Mouse (Mus musculus): Measurements from ENCODE around the gene Inhbc. TPM values are rescaled to one million over a fixed set of nuclear protein-coding genes. Genes with fewer than 3 reads are reported as not detected.
A peak's percentile ranks its signal among the peaks of the same experiment; 100 is the strongest.

Inhbc gene
- polyA plus RNA-seq (2012; ENCODE audit: insufficient read depth, insufficient read length, missing spikeins) = not detected in 2 replicates

DNA sequence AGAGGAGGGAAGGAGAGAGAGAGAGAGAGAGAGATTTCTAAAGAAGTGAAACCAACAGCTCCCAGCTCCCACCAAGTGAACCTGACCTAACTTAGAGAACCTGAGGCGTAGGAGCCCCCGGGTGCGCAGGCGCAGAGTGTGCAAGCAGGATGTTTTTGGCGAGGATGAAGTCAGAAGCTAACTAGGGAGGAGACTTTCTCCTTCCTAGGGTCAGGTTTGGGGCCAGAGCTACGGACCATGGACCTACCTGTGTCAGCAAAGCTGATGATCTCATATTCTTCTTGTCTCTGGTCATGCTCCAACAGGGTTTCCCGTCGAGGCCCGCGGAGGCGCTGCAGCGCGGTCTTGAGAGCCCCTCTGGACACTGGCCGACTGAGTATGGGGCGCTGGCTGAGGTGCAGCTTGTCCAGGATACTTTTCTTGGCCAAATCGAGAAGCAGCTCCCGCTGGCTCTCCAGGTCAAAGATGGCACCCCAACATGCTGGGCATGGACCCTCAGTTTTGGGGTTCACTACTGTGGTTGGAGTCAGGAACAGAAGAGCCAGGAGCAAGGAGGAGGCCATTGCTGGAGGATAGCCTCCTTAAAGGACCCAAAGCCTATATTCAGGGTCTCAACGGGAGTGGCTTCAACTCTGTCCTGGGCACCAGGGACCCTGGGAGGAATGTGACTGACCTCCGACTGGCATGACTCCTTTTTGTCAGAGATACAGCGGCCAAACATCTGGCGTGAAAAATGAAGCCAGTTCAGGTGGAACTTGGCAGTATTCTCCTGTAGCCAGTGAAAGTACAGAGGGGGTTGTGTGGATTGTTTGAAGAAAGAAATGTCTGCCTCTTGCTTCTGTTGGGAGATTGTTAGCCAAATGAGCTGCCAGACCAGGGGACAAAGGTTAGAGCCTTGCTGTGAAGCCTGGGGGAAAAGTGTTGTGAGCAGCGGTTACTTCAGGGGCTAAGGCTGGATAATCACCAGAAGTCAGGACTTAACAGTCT is at the start of gene Inhbc:
TSS of gene Inhbc (minus strand) at position 598 of the 987 bp plus-strand sequence.
- no peak within 1 kb of the TSS for H3K4me3 ChIP-seq (ENCODE audit: insufficient read depth, low read depth, low read length)
- H3K27ac ChIP-seq (replicated peaks; ENCODE audit: low read depth, low read length) = no peak within 1 kb of the TSS

DNA sequence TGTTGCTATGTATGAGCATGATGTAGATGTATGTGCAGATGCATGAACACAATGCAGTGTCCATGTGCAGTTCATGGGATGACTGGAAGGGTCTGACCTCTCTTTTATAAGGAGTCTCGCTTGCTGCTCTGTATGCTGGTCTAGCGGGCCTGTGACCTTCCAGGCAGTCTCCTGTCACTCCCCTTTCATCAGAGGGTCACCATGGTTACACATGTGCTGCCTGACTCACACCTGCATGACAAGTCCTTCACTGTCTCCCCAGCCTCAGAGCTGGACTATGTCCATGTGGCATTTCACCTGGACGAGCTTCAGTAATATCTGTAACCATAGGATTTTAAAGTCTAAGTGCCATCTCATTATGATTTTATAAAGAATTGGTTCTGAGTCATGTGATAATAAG is 43.9 kb upstream of the Inhbc start:
- Histone ChIP-seq H3K27ac (replicated peaks; ENCODE audit: low read depth, low read length) (no peak overlapping the region), H3K4me1 (ENCODE audit: control insufficient read depth, insufficient read depth, insufficient read length, low read length) (no peaks in the 10 kb centered on the region; the same call in 1 of the 2 replicates), H3K4me3 (ENCODE audit: insufficient read depth, low read depth, low read length) (no peak overlapping the region)

More for the DNA sequence above, at the start of gene Inhbc:
- no peaks in the 10 kb centered on the region for H3K4me1 ChIP-seq (ENCODE audit: control insufficient read depth, insufficient read depth, insufficient read length, low read length)

DNA sequence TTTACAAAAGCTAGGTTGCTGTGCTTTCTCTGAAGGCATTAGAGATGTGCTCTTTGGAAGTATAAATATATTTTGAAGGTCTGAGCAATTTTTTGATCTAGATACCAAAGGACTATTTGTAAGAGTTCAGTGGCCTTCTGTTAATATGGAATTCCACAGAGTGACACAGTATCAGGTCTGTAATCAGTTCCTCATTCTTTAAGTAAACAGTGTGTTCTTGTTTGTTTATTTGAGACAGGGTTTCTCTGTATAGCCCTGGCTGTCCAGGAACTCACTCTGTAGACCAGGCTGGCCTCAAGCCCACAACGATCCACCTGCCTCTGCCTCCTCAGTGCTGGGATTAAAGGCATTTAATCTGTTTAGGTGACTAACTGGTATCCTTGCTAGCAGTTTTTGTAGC is 43.4 kb upstream of the Inhbc start:
- H3K4me1 ChIP-seq (ENCODE audit: control insufficient read depth, insufficient read depth, insufficient read length, low read length) = no peaks in the 10 kb centered on the region
- H3K4me3 ChIP-seq (ENCODE audit: insufficient read depth, low read depth, low read length) = no peak overlapping the region
- no peak overlapping the region for H3K27ac ChIP-seq (replicated peaks; ENCODE audit: low read depth, low read length)

DNA sequence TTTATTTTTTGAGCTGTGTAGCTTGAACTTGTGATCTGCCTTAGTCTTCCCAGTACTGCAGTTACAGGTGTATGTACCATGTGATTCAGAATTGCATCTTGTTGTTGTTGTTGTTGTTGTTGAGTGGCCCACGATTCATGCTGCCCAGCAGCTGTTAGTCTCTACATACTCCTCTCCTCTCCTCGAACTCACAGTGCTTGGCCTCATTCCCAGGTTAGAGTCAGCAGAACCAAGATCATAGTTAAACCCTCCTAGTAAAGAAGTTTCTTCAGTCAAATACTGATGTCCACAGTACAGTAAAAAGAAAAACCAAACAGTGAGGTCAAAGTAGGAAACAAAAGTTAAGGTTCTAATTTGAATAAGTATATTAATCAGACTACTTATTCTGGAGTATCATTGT is 42.5 kb upstream of the Inhbc start:
- Histone ChIP-seq H3K4me3 (ENCODE audit: insufficient read depth, low read depth, low read length) (no peak overlapping the region), H3K4me1 (ENCODE audit: control insufficient read depth, insufficient read depth, insufficient read length, low read length) (no peaks in the 10 kb centered on the region), H3K27ac (replicated peaks; ENCODE audit: low read depth, low read length) (no peak overlapping the region)

DNA sequence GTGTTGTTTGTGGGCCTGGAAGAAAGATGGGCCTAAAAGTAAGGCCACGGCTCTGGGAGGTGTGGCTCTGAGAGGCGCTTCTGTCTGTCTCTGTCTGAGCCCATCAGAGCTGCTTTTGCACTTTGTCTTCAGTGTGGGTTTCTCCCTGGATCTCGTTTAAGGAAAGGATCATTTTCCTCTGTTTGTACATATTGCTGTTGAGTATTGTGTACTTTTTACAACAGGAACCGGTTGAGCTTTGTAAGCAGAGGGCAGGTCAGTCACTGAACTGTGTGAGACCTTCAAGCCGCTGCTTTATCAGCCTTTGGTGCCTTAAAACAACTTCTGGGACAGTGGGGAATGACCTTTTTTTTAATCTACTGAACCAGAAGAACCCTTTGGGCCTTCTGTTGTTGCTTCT is 41.9 kb upstream of the Inhbc start:
- H3K4me3 ChIP-seq (ENCODE audit: insufficient read depth, low read depth, low read length) = no peak overlapping the region
- H3K27ac ChIP-seq (replicated peaks; ENCODE audit: low read depth, low read length) = no peak overlapping the region
- H3K4me1 ChIP-seq (ENCODE audit: control insufficient read depth, insufficient read depth, insufficient read length, low read length) = no peaks in the 10 kb centered on the region

DNA sequence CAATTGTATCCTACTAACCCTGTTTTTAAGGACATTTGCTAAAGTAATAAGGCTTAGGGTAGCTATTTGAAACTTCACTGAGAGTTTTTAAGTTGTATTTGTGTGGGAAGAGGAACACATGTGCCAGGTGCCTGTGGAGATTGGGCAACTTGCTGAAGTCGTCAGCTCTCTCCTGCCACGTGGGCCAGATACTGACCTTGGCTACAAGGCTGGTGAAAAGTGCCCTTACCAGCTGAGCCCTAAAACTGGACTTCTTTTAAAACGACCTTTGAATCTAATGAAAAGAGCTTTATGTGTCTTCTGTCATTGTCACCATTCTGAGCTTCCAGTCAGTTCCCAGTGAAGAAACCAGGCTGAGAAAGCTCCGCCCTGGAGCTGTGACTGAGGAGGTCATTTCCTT is 37.2 kb upstream of the Inhbc start:
- Histone ChIP-seq H3K4me3 (ENCODE audit: insufficient read depth, low read depth, low read length) (no peak overlapping the region), H3K27ac (replicated peaks; ENCODE audit: low read depth, low read length) (peak overlapping the region; percentile 18), H3K4me1 (ENCODE audit: control insufficient read depth, insufficient read depth, insufficient read length, low read length) (no peaks in the 10 kb centered on the region)

DNA sequence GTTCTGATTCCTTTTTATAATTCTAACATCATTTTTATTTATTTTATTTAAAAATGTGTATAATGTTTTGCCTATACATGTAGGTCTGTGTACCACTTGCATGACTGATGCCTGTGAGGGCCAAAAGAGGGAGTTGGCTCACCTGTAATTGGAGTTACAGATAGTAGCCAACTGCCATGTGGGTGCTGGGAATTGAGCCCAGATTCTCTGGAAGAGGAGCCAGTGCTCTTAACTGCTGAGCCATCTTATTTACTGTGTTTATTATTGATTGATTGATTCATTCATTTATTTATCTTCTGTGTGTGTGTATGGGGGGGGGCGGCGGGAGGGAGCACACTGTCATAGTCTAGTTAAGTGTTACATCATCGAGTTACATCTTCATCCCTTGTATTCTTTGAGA is 34.5 kb upstream of the Inhbc start:
- Histone ChIP-seq H3K27ac (replicated peaks; ENCODE audit: low read depth, low read length) (no peak overlapping the region), H3K4me3 (ENCODE audit: insufficient read depth, low read depth, low read length) (no peak overlapping the region), H3K4me1 (ENCODE audit: control insufficient read depth, insufficient read depth, insufficient read length, low read length) (no peaks in the 10 kb centered on the region)

DNA sequence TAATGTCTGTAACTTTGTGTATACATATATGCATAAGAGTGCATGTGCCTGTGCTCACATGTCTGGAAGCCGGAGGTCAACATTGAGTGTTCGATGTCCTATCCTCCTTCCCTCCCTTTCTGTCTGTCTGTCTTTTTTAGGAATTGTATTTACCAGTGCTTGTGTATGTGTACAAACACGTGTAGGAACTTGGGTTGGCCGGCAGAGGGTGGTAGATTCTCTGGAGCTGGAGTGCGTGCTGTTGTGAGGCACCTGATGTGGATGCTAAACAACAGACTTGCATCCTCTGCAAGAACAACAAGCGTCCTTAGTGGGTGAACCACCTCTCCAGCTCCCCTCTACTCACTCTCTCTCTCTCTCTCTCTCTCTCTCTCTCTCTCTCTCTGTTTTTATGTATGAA is 21.5 kb upstream of the Inhbc start:
- Histone ChIP-seq H3K4me3 (ENCODE audit: insufficient read depth, low read depth, low read length) (no peak overlapping the region), H3K4me1 (ENCODE audit: control insufficient read depth, insufficient read depth, insufficient read length, low read length) (no peaks in the 10 kb centered on the region), H3K27ac (replicated peaks; ENCODE audit: low read depth, low read length) (no peak overlapping the region)

DNA sequence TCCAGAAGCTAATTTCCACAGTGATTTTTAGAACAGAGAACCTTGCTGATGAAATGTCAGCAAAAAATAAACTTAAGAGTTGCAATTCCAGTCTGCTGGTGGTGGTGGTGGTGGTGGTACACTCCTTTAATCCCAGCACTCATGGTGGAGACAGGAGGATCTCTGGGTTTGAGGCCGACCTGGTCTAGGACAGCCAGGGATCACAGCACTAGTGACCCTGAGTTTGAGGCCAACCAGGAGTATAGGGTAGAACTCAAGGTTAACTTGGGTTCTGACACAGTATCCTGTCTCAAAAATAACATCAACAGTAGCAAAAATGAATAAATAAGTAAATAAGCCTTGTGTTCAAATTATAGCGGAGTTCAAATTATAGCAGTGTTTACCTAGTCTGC is 11.5 kb upstream of the Inhbc start:
- Histone ChIP-seq H3K4me1 (ENCODE audit: control insufficient read depth, insufficient read depth, insufficient read length, low read length) (peaks cover 5% of the 10 kb centered on the region), H3K4me3 (ENCODE audit: insufficient read depth, low read depth, low read length) (peak overlapping the region; percentile 84), H3K27ac (replicated peaks; ENCODE audit: low read depth, low read length) (0 out of 2 replicates have a peak overlapping the region, but pooled peaks have one; percentile 64)

DNA sequence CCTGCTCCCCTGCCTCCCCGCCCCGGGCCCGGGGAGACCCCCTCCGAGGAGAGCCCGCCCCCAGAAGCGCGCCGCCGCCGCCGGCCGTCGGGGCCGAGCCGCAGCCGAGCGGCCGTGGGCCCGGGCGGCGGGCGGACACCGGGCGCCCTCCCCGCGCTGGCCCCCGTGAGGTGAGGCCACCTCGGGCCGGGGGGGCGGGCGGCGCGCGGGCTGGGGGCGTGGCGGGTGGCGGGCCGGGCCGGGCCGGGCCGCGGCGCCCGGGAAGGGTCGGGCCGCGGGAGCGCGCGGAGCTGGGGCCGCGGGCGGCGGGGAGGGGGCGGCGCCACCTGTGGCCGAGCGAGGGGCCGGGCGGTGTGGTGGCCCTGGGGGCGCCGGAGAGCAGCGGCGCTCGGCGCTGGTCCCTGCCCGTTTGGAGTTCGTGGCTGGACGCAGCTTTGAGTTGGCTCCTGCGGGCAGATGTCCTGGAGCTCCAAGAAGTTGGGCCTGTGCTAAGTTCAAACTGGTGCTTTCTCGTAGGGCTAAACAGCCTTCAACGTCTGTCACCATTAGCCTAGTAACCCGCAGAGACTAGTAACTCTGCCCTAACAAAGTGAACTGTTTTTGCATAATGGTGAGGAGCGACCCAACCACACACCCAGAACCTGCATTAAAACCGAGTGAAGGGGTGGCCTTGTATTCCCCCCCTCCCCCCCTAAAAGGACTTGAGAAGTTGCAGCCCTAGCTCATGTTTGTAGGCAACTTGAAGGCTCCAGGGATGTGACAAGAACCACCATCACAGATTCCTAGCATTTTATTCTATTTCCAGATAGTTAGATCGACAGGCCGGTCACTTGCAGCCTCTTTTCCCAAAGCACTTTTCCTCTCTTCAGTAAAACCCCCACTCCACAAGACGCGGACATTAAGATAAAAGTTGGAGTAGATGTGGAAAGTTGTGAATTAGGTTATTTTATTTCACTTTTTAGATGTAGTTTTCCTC is 10.8 kb upstream of the Inhbc start:
- Histone ChIP-seq H3K27ac (replicated peaks; ENCODE audit: low read depth, low read length) (peak overlapping the region; percentile 64), H3K4me3 (ENCODE audit: insufficient read depth, low read depth, low read length) (peak overlapping the region; percentile 84), H3K4me1 (ENCODE audit: control insufficient read depth, insufficient read depth, insufficient read length, low read length) (peaks cover 5% of the 10 kb centered on the region)

DNA sequence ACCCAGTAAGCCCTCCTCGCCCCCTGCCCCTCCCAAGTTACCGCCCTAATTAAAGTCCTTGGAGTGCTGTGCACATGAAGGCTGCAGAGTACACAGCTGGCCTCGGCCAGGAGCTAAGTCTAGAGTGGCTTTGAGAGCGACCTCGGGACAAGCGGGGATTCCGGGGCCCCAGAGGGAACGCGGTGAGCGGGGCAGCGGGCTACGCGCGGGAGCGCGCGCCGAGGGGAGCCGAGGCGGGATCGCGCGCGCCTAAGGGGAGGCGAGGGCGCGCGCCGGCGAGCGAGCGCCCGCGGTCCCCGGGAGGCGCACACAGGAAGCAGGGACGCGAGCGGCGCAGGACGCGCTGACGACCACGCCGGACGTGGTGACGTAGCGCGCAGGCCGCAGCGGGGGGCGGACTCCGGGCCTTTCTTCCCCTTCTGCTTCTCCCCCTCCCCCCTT is 10.0 kb upstream of the Inhbc start, which contains the start of gene R3hdm2:
TSS of gene R3hdm2 (plus strand) at position 77 of the 441 bp plus-strand sequence.
- Histone ChIP-seq H3K27ac (replicated peaks; ENCODE audit: low read depth, low read length) (peak within 1 kb of the TSS; percentile 65), H3K4me1 (ENCODE audit: control insufficient read depth, insufficient read depth, insufficient read length, low read length) (peaks cover 5% of the 10 kb centered on the region), H3K4me3 (ENCODE audit: insufficient read depth, low read depth, low read length) (peak within 1 kb of the TSS; percentile 84)

DNA sequence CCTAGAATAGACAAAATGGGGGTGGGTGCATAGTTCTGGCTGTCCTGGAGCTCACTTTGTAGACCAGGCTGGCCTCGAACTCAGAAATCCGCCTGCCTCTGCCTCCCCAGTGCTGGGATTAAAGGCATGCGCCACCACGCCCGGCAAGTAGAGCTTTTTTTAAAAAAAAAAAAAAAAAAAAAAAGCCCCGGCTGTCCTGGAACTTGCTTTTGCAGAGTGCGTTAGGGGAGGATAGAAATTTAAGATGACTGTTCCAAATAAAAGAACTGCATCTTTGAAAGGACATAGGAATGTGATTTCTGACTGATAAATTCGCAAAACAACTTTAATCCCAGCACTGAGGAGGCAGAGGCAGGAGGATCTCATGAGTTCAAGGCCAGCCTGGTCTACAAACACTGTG is 9.4 kb upstream of the Inhbc start:
- peak overlapping the region; percentile 81 for H3K4me3 ChIP-seq (ENCODE audit: insufficient read depth, low read depth, low read length)
- H3K4me1 ChIP-seq (ENCODE audit: control insufficient read depth, insufficient read depth, insufficient read length, low read length) = peaks cover 2% of the 10 kb centered on the region
- no peak overlapping the region for H3K27ac ChIP-seq (replicated peaks; ENCODE audit: low read depth, low read length)

DNA sequence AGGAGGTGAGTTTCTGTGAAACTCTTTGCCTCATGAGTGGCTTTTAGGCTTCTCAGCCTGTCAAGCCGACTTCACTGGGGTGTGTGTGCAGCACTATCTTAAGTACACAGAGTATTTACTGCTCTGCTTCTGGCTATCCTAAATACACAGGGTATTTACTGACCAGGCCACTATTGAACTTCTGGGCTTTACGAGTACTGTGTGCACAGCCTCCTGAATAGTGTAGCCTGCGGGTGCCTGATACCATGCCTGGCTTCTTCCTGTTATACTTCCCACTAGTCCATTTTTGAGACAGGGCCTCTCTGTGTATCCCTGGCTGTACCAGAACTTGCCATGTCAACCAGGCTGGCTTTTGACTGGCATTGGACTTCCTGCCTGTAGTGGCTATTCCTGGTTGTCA is 7.5 kb upstream of the Inhbc start:
- Histone ChIP-seq H3K4me3 (ENCODE audit: insufficient read depth, low read depth, low read length) (no peak overlapping the region), H3K4me1 (ENCODE audit: control insufficient read depth, insufficient read depth, insufficient read length, low read length) (peaks cover 2% of the 10 kb centered on the region), H3K27ac (replicated peaks; ENCODE audit: low read depth, low read length) (no peak overlapping the region)

DNA sequence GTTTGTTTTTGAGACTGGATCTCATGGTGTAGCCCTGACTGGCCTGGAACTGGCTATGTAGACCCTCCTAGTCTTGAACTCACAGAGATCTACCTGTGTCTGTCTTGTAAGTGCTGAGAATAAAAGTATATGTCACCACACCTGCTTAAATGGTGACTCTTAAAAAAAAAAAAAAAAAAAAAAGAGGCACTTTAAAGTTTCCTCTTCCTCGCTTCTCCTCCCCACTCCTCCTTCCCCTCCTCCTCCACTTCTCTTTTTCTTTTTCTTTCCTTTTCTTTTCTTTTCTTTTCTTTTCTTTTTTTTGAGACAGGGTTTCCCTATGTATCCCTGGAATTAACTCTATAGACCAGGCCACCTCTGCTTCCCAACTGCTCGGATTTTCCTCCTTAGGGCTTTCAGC is 792 bp upstream of the Inhbc start:
- no peaks in the 10 kb centered on the region for H3K4me1 ChIP-seq (ENCODE audit: control insufficient read depth, insufficient read depth, insufficient read length, low read length)
- no peak overlapping the region for H3K27ac ChIP-seq (replicated peaks; ENCODE audit: low read depth, low read length)
- no peak overlapping the region for H3K4me3 ChIP-seq (ENCODE audit: insufficient read depth, low read depth, low read length)

DNA sequence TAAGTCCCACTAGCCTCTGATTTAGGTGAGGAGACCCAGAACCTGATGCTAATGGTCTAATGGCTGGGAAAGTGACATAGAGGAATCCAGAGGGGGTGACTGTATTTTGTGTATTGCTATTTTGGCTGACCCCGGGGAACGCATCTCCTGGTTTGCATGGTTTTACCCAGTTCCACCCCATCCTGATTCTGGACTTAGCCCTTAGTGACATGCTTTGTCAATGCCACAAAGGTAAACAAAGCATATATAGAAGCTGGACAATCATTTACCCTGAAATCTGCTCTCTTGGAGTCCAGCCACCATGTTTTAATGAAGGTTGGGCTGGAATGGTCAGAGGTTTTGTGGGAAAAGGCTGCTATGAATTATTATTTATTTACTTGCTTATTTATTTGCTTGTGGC is 2.0 kb downstream of the Inhbc start:
- H3K27ac ChIP-seq (replicated peaks; ENCODE audit: low read depth, low read length) = no peak overlapping the region
- H3K4me3 ChIP-seq (ENCODE audit: insufficient read depth, low read depth, low read length) = no peak overlapping the region
- H3K4me1 ChIP-seq (ENCODE audit: control insufficient read depth, insufficient read depth, insufficient read length, low read length) = no peaks in the 10 kb centered on the region
